18 mouse cellular contexts compared by ENCODE assay signal in the genomic region with DNA sequence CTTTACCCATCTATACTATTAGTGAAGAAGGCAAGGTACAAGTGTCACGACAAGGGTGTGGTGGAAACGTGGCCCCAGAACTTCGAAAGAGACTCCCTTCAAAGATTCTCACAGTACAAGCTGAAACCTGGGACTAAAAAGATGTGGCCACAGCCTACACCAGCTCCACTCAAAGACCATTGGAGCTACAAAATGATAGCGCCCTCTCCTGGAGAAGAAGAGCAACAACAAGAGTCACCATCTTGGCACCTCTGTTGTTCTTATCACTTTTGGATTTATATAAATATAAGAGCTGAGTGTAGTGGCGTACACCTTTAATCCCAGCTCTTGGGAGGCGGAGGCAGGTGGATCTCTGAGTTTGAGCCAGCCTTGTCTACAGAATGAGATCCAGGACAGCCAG. TPM values are rescaled to one million over a fixed set of nuclear protein-coding genes. Genes with fewer than 3 reads are reported as not detected.
A peak's percentile ranks its signal among the peaks of the same experiment; 100 is the strongest.
DNase-seq lines count a peak whose midpoint lies in the region; ATAC-seq and TF ChIP-seq lines count a peak whose summit lies in the region.
"Had no signal": no experiment of that assay in that cellular context is flagged by ENCODE, and none has a peak within 500 bp of the region (broad histone marks: within the 10 kb centered on the region; RNA-seq: fewer than 3 reads in every experiment).

No protein-coding gene starts in this region.

- no peak overlapping the region for H3K27ac ChIP-seq in layer of hippocampus, adult 2 months
- H3K27ac ChIP-seq: forebrain, embryonic 10.5 days; liver, embryonic 13.5 days had no signal

- POLR2A ChIA-PET in Patski (lab: Charles Lee): interaction anchor here (0.6 kb wide), 1 partner anchor 17 kb away, joined by 3 read pairs; no protein-coding TSS in a partner anchor

- H3K4me3 ChIP-seq in layer of hippocampus, adult 2 months: no peak overlapping the region
- H3K4me3 ChIP-seq: forebrain, embryonic 10.5 days; liver, embryonic 13.5 days had no signal

- CTCF ChIA-PET in Patski (lab: Charles Lee): interaction anchor here (0.8 to 1.2 kb wide), 5 partner anchors 8 to 44 kb away, joined by 3 to 5 read pairs (median 4); no protein-coding TSS in a partner anchor

- TF ChIP-seq CTCF in layer of hippocampus, adult 2 months (conservative IDR thresholded peaks at IDR 0.05): peak; percentile 63
- TF ChIP-seq CTCF in Patski (IDR thresholded peaks at IDR 0.05): peak; percentile 34

- no peaks in the 10 kb centered on the region for H3K27me3 ChIP-seq in Patski
- H3K27me3 ChIP-seq: liver, embryonic 13.5 days had no signal

- no peak for ATAC-seq in CD4-positive, CD25-positive, alpha-beta regulatory T cell, adult 4 months
- ATAC-seq in Patski: no peak
- ATAC-seq in megakaryocyte progenitor cell, adult 5-6 weeks (replicated peaks; ENCODE audit: poor library complexity): peak; percentile 76

- in situ Hi-C loops in Patski (cut with MboI; ENCODE audit: low pct_unique_long_range_greater_than_20kb): no loop called here

- peak; percentile 24 for DNase-seq in CD4-positive, CD25-positive, alpha-beta regulatory T cell, adult 2 months (ENCODE audit: low read depth, low spot score)
- no peak for DNase-seq in layer of hippocampus, adult 2 months (ENCODE audit: low spot score in 2 of 2)
- no peak for DNase-seq in layer of hippocampus, adult 8-10 months (ENCODE audit: low spot score in 2 of 2)
- no peak for DNase-seq in Patski (ENCODE audit: low read depth, low spot score)
- DNase-seq in natural killer cell, adult 2 months (ENCODE audit: low spot score in 2 of 2): no peak
- DNase-seq in kidney, adult 8-10 months: no peak
- DNase-seq: cerebellum, postnatal 36 days; gastrocnemius, postnatal 36 days; liver, embryonic 13.5 days; right cerebral cortex, adult 18-20 months had no signal

RNA-seq across cellular contexts. Expression of a gene that starts 14.0 kb away (rescaled TPM):
- polyA plus RNA-seq in CD4-positive, CD25-positive, alpha-beta regulatory T cell, adult 4 months (2017; shearing (Covaris generic)): not detected
- not detected for total RNA-seq in layer of hippocampus, adult 2 months (2021)
- total RNA-seq in layer of hippocampus, adult 8-10 months (2022): not detected
- polyA plus RNA-seq in Patski (2021): not detected
- total RNA-seq in megakaryocyte progenitor cell, adult 5-6 weeks (2015): not detected in 2 replicates
- total RNA-seq in megakaryocyte progenitor cell, adult 5-6 weeks (2017): not detected in 2 replicates
- total RNA-seq: gastrocnemius, postnatal 36 days had no signal
- polyA plus RNA-seq: forebrain, embryonic 10.5 days; hindbrain, embryonic 11.5 days; kidney, embryonic 16.5 days; liver, embryonic 13.5 days; neural tube, embryonic 14.5 days; stomach, embryonic 14.5 days; urinary bladder, adult 2 months had no signal

RNA-seq across cellular contexts. Expression of a gene that starts 35.1 kb away (rescaled TPM):
- polyA plus RNA-seq in CD4-positive, CD25-positive, alpha-beta regulatory T cell, adult 4 months (2017; shearing (Covaris generic)): 1 to 10 TPM; 8.0 to 8.6 TPM
- 10 to 100 TPM; 62.0 to 68.6 TPM for total RNA-seq in layer of hippocampus, adult 2 months (2021)
- 10 to 100 TPM; 63.5 to 70.0 (median 64.6) TPM for total RNA-seq in layer of hippocampus, adult 8-10 months (2022)
- polyA plus RNA-seq in Patski (2021): 237 TPM
- 95.3 and 110 TPM in 2 replicates for total RNA-seq in megakaryocyte progenitor cell, adult 5-6 weeks (2015)
- total RNA-seq in megakaryocyte progenitor cell, adult 5-6 weeks (2017): 163 and 183 TPM in 2 replicates

RNA-seq across cellular contexts. Expression of a gene that starts 35.4 kb away (rescaled TPM):
- polyA plus RNA-seq in CD4-positive, CD25-positive, alpha-beta regulatory T cell, adult 4 months (2017; shearing (Covaris generic)): not detected
- total RNA-seq in layer of hippocampus, adult 2 months (2021): not detected
- total RNA-seq in layer of hippocampus, adult 8-10 months (2022): not detected
- polyA plus RNA-seq in Patski (2021): not detected
- total RNA-seq in megakaryocyte progenitor cell, adult 5-6 weeks (2015): 0.34 TPM in 1 of 2 replicates, not detected in the other
- total RNA-seq in megakaryocyte progenitor cell, adult 5-6 weeks (2017): not detected in 2 replicates
- total RNA-seq: gastrocnemius, postnatal 36 days had no signal
- polyA plus RNA-seq: neural tube, embryonic 14.5 days; stomach, embryonic 14.5 days; urinary bladder, adult 2 months had no signal
